Mouse (Mus musculus): ENCODE measurements around the gene Lgsn. TPM values are rescaled to one million over a fixed set of nuclear protein-coding genes. Genes with fewer than 3 reads are reported as not detected.

Lgsn gene
- polyA plus RNA-seq, 1 experiment from 2014 or later, result not detected

DNA sequence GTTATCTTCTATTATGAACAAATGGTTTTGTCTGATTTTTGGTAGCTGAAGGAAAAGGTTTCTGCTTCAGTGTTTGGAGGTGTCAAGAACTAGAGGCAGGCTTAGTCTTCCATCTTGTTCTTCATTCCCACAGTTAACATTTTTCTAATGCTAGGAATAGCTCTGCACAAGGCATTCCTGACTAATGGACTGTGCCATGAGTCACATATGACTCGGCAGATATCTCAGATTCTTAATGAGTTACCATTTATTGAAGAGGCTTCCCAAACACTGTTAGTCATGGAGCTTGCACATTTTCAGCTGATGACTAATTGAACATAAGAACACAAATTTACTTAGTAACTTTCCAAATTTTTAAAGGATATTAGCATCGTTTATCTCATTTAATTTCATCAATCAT is 19.3 kb upstream of the Lgsn start:
- H3K9ac ChIP-seq (ENCODE audit: low read depth, low read length), result no peak overlapping the region
- no peaks in the 10 kb centered on the region for H3K36me3 ChIP-seq (ENCODE audit: control insufficient read depth, insufficient read depth, low read length)
- no peaks in the 10 kb centered on the region for H3K4me1 ChIP-seq (ENCODE audit: control insufficient read depth, insufficient read depth, low read depth, low read length)
- no peak for ATAC-seq
- H3K4me2 ChIP-seq (ENCODE audit: low read length), result no peak overlapping the region
- H3K9me3 ChIP-seq (ENCODE audit: control insufficient read depth, low read length), result no peaks in the 10 kb centered on the region
- WGBS, result 81% methylated on average over 2 of the region's 2 CpGs
- H3K27me3 ChIP-seq (replicated peaks; ENCODE audit: control insufficient read depth, insufficient read depth, low read length), result no peaks in the 10 kb centered on the region
- H3K27ac ChIP-seq (ENCODE audit: low read depth, low read length), result no peak overlapping the region
- no peak overlapping the region for H3K4me3 ChIP-seq (ENCODE audit: low read length)

DNA sequence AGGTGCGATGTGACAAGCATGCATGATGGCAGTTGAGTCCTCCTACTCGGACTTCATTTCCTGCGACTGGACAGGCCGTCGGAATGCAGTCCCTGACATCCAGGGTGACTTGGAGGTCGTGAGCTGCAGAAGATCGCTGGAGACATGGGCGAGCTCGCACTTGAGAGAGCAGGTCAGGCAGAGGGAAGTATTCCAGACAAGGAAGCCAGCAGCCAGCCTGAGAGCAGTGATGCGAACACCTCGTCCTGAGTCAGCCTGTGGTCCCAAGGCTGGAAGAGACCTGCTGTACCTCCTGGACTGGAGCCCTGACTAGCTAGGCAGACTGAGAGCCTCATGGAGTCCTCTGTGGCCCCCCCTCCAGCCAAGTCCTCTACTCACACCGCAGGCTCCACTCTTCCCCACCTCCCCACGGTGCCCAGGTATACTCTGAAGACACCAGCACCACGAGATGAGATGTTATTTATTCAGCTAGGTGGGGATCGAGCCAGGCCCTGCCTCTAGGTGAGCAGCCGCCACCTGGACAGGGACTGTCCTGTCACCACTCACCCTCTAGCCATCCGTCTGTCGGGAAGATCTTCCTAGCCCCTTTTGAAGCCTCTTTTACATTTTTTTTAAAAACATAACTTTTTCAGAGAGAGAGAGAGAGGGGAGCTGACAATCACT is 11.5 kb upstream of the Lgsn start:
- Histone ChIP-seq H3K36me3 (ENCODE audit: control insufficient read depth, insufficient read depth, low read length) (no peaks in the 10 kb centered on the region), H3K4me3 (ENCODE audit: low read length) (no peak overlapping the region), H3K9me3 (ENCODE audit: control insufficient read depth, low read length) (no peaks in the 10 kb centered on the region), H3K9ac (ENCODE audit: low read depth, low read length) (no peak overlapping the region), H3K4me2 (ENCODE audit: low read length) (no peak overlapping the region), H3K27ac (ENCODE audit: low read depth, low read length) (no peak overlapping the region), H3K4me1 (ENCODE audit: control insufficient read depth, insufficient read depth, low read depth, low read length) (no peaks in the 10 kb centered on the region), H3K27me3 (replicated peaks; ENCODE audit: control insufficient read depth, insufficient read depth, low read length) (no peaks in the 10 kb centered on the region)
- no peak for ATAC-seq
- 91% methylated on average over 18 of the region's 18 CpGs for WGBS

DNA sequence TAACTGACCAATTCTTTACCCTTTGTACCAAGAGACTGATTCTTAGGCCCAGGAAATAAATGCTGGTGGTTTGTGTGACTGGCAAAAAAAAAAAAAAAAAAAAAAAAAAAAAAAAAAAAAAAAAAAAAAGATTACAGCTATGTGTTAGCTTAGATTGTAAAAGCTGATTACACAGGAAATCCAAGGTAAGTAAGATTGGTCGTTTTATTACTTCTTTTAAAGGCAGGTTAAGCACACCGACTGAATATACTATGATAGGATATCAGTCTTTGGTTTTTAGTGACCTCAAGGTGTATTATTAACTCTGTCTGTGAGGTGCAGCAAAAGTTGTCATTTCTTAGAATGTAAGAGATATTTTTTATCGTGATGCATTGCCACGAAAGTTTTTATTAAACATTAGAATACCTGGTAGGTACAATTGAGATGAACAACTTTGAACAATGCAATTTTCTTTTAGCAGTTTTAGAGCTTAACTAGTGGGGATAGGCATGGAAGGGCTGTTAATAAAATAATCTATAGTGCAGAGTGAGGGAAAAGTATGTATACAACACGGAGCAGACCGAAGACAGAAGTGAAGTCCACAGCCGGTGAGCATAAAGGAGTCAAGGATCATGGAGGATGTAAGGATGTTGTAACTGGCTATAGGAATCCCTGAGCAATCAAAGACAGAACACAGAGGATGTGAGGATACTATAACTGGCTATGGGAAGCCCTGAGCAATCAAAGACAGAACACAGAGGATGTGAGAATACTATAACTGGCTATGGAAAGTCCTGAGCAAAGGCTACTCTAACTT is 10.7 kb upstream of the Lgsn start:
- Histone ChIP-seq H3K4me3 (ENCODE audit: low read length) (no peak overlapping the region), H3K4me1 (ENCODE audit: control insufficient read depth, insufficient read depth, low read depth, low read length) (no peaks in the 10 kb centered on the region), H3K9me3 (ENCODE audit: control insufficient read depth, low read length) (no peaks in the 10 kb centered on the region), H3K9ac (ENCODE audit: low read depth, low read length) (no peak overlapping the region), H3K27ac (ENCODE audit: low read depth, low read length) (no peak overlapping the region), H3K27me3 (replicated peaks; ENCODE audit: control insufficient read depth, insufficient read depth, low read length) (no peaks in the 10 kb centered on the region), H3K4me2 (ENCODE audit: low read length) (no peak overlapping the region), H3K36me3 (ENCODE audit: control insufficient read depth, insufficient read depth, low read length) (no peaks in the 10 kb centered on the region)
- no peak for ATAC-seq
- WGBS, result 94% methylated on average over 7 of the region's 7 CpGs

DNA sequence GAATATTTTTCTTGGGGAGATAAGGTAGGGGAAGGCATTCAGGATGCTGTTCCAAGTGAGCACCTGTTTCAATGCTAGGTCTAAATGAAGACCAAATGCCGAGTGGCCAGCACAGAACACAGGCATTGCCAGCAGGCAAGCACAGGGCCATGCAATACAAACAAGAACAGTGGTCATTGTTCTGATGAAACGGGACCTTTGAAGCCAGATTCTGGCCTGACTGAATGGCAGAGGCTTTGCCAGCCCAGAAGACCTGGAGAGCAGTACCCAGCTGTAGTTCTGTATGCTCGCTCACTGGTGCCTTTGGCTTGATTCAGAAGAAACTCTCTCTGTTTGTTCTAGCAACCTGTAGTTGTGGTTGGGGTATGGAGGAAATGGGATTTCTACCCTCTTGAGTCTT is 800 bp upstream of the Lgsn start:
- H3K9ac ChIP-seq (ENCODE audit: low read depth, low read length), result no peak overlapping the region
- no peak overlapping the region for H3K4me2 ChIP-seq (ENCODE audit: low read length)
- no peaks in the 10 kb centered on the region for H3K27me3 ChIP-seq (replicated peaks; ENCODE audit: control insufficient read depth, insufficient read depth, low read length)
- no peak overlapping the region for H3K4me3 ChIP-seq (ENCODE audit: low read length)
- no peaks in the 10 kb centered on the region for H3K4me1 ChIP-seq (ENCODE audit: control insufficient read depth, insufficient read depth, low read depth, low read length)
- H3K9me3 ChIP-seq (ENCODE audit: control insufficient read depth, low read length), result no peaks in the 10 kb centered on the region
- H3K36me3 ChIP-seq (ENCODE audit: control insufficient read depth, insufficient read depth, low read length), result no peaks in the 10 kb centered on the region
- ATAC-seq, result no peak
- H3K27ac ChIP-seq (ENCODE audit: low read depth, low read length), result no peak overlapping the region
- 87% methylated on average over 3 of the region's 3 CpGs for WGBS

DNA sequence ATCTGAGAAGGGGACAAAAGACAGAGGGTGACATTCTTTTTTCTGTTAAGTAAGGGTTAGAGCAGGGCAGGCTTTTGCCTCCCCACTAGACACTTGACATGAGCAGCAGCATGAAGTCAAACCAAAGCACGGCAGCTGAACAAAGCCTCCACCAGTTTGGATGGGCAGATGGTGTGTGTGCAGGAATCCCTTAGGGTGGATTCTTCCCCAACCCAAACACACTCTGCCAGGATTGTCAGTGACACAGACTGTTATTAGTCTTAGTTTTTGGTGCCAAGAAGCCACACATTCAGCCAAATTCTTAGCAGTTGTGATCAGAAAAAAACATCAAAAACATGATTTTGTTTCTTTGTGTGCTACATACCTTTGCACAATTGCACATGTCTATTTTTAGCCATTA is 2.1 kb downstream of the Lgsn start:
- Histone ChIP-seq H3K9ac (ENCODE audit: low read depth, low read length) (no peak overlapping the region), H3K4me1 (ENCODE audit: control insufficient read depth, insufficient read depth, low read depth, low read length) (no peaks in the 10 kb centered on the region), H3K4me3 (ENCODE audit: low read length) (no peak overlapping the region), H3K27ac (ENCODE audit: low read depth, low read length) (no peak overlapping the region), H3K4me2 (ENCODE audit: low read length) (no peak overlapping the region), H3K36me3 (ENCODE audit: control insufficient read depth, insufficient read depth, low read length) (no peaks in the 10 kb centered on the region), H3K9me3 (ENCODE audit: control insufficient read depth, low read length) (no peaks in the 10 kb centered on the region), H3K27me3 (replicated peaks; ENCODE audit: control insufficient read depth, insufficient read depth, low read length) (no peaks in the 10 kb centered on the region)
- WGBS, result 33% methylated on average over 1 of the region's 1 CpGs
- peak; percentile 77; the same call in 1 of the 2 replicates for ATAC-seq

DNA sequence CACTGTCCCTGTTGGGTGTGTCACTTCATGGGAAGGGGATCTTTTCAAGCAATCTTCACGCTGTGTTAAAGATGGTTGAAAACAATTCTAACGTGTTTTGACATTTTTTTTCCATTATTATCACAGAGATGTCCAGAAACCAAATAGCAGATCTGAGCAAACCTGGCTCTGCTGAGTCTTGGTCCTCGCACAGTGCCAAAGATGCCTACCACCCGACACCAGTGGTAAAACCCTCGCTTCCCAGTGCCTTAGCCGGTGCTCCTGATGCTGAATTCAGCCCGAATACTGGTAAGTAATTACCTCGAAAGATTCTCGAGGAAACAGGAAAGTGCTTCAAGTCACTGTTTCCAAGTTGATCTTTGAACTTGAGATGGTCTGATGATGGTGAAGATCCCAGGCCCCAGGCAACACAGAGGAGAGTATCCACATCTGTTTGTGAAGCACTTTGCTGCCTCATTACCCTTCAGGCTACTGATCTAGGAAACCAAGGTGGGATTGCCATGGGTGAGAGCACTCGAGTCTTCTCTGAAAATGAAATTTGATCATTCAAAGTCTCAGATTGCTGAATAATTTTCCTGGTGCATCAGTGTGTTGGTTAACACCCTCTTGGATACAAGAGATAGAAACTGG is 14.2 kb downstream of the Lgsn start:
- WGBS, result 82% methylated on average over 10 of the region's 10 CpGs
- H3K9me3 ChIP-seq (ENCODE audit: control insufficient read depth, low read length), result no peaks in the 10 kb centered on the region
- ATAC-seq, result no peak

DNA sequence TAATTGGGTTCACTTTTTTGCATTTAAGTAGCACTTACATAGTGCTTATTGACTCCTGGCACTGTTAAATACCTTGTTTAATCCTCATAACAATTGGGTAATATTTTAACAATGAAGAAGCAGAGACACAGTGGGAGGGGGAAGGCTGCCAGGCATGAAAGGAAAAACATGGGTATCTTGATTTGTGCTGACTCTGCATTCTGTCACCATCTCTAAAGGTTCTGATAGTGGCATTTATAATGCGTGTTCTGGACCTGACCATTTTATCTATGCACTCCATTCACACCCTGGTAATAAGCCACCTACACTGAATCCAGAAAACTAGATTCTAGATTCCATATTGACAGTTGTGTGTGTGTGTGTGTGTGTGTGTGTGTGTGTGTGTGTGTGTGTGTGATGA is 19.4 kb downstream of the Lgsn start:
- H3K36me3 ChIP-seq (ENCODE audit: control insufficient read depth, insufficient read depth, low read length), result no peaks in the 10 kb centered on the region
- H3K4me1 ChIP-seq (ENCODE audit: control insufficient read depth, insufficient read depth, low read depth, low read length), result no peaks in the 10 kb centered on the region
- no peaks in the 10 kb centered on the region for H3K27me3 ChIP-seq (replicated peaks; ENCODE audit: control insufficient read depth, insufficient read depth, low read length)
- H3K9ac ChIP-seq (ENCODE audit: low read depth, low read length), result no peak overlapping the region
- H3K9me3 ChIP-seq (ENCODE audit: control insufficient read depth, low read length), result no peaks in the 10 kb centered on the region
- no peak overlapping the region for H3K4me2 ChIP-seq (ENCODE audit: low read length)
- 86% methylated on average over 1 of the region's 1 CpGs for WGBS
- no peak overlapping the region for H3K27ac ChIP-seq (ENCODE audit: low read depth, low read length)
- no peak overlapping the region for H3K4me3 ChIP-seq (ENCODE audit: low read length)
- ATAC-seq, result no peak

More for the DNA sequence above, 14.2 kb downstream of the Lgsn start:
- no peaks in the 10 kb centered on the region for H3K4me1 ChIP-seq (ENCODE audit: control insufficient read depth, insufficient read depth, low read depth, low read length)
- no peaks in the 10 kb centered on the region for H3K27me3 ChIP-seq (replicated peaks; ENCODE audit: control insufficient read depth, insufficient read depth, low read length)
- H3K9ac ChIP-seq (ENCODE audit: low read depth, low read length), result no peak overlapping the region
- no peak overlapping the region for H3K4me3 ChIP-seq (ENCODE audit: low read length)
- H3K4me2 ChIP-seq (ENCODE audit: low read length), result no peak overlapping the region
- no peak overlapping the region for H3K27ac ChIP-seq (ENCODE audit: low read depth, low read length)
- H3K36me3 ChIP-seq (ENCODE audit: control insufficient read depth, insufficient read depth, low read length), result no peaks in the 10 kb centered on the region

DNA sequence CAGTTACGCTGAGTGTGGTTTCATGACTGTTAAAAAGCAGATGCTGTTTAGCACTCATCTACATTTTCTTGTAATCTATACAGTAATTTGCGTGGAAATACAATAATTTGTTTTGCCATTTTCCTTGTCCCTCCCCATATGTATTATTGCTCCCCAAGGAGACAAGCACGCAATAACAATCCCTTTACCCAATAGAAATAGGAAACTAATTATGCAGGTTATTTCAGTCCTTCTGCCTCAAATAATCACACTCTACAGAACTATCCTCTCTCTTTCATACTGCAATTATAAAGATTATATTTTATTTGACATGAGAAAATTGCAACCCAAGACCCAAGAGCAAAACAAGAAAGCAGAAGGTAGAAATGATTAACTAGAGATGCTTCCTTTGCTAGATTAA is 20.8 kb downstream of the Lgsn start:
- Histone ChIP-seq H3K4me3 (ENCODE audit: low read length) (no peak overlapping the region), H3K27me3 (replicated peaks; ENCODE audit: control insufficient read depth, insufficient read depth, low read length) (no peaks in the 10 kb centered on the region), H3K4me1 (ENCODE audit: control insufficient read depth, insufficient read depth, low read depth, low read length) (no peaks in the 10 kb centered on the region), H3K4me2 (ENCODE audit: low read length) (no peak overlapping the region), H3K27ac (ENCODE audit: low read depth, low read length) (no peak overlapping the region), H3K36me3 (ENCODE audit: control insufficient read depth, insufficient read depth, low read length) (no peaks in the 10 kb centered on the region), H3K9me3 (ENCODE audit: control insufficient read depth, low read length) (no peaks in the 10 kb centered on the region), H3K9ac (ENCODE audit: low read depth, low read length) (no peak overlapping the region)
- WGBS, result 65% methylated on average over 3 of the region's 3 CpGs
- no peak for ATAC-seq

DNA sequence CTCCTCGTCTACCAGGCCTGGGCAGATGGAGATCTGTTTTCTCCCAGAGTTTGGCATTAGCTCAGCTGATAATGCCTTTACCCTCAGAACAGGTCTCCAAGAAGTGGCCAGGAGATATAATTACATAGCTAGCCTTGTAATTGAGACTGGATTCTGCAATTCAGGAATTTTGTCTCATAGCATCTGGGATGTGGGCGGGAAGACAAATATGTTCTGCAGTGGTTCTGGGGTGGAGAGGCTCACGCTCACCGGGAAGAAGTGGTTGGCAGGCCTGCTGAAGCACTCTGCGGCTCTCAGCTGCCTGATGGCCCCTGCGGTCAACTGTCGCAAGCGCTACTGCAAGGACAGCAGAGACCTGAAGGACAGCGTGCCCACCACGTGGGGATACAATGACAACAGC is 27.6 kb downstream of the Lgsn start:
- H3K4me2 ChIP-seq (ENCODE audit: low read length), result no peak overlapping the region
- no peaks in the 10 kb centered on the region for H3K36me3 ChIP-seq (ENCODE audit: control insufficient read depth, insufficient read depth, low read length)
- no peak for ATAC-seq
- H3K4me1 ChIP-seq (ENCODE audit: control insufficient read depth, insufficient read depth, low read depth, low read length), result no peaks in the 10 kb centered on the region
- no peaks in the 10 kb centered on the region for H3K27me3 ChIP-seq (replicated peaks; ENCODE audit: control insufficient read depth, insufficient read depth, low read length)
- no peak overlapping the region for H3K4me3 ChIP-seq (ENCODE audit: low read length)
- H3K9me3 ChIP-seq (ENCODE audit: control insufficient read depth, low read length), result peaks cover 2% of the 10 kb centered on the region; the same call in 1 of the 2 replicates
- 92% methylated on average over 10 of the region's 10 CpGs for WGBS
- H3K27ac ChIP-seq (ENCODE audit: low read depth, low read length), result no peak overlapping the region
- no peak overlapping the region for H3K9ac ChIP-seq (ENCODE audit: low read depth, low read length)
